Mouse (Mus musculus): ENCODE results near the gene Prkce.

DNA sequence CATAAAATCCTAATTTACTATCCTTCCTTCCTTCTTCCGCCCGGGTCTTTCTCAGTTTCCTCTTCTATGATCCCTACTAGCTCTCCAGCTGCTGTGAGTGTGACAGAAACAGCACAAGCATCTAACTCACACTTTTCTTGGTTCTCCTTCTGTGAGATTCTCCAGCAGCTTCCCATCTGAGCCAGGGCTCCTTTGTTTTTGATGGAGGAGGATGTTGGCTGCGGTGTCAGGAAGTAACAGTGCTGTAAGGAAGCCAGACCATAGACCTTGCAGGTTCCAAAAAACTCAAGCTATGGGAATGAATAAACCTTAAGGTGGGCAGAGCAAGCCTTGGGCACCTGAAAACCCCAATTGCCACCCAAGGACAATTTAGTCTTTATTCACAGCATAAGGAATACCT lies 537.7 kb downstream of the Prkce start:
- TF ChIP-seq CTCF (IDR thresholded peaks at IDR 0.05) (no peak), POLR2A (IDR thresholded peaks at IDR 0.05; ENCODE audit: insufficient read depth, low read depth, low read length) (no peak)
